Mouse (Mus musculus) olfactory bulb, adult 2 months (tissue): ENCODE measurements around the gene Zbtb7a.

Source experiments
- CTCF ChIP-seq: fragments of 200-500 bp; IDR thresholded peaks from 2 replicates; pipeline ENCODE4 v1.5.1; 2012; ENCODE audit warnings: low read depth, mild to moderate bottlenecking, low read length, moderate library complexity; ENCODE audit not compliant: insufficient read depth
- POLR2A ChIP-seq: fragments of 200-500 bp; IDR thresholded peaks from 2 replicates; pipeline ENCODE4 v1.6.1; 2012; ENCODE audit warnings: mild to moderate bottlenecking, low read depth, low read length, moderate library complexity; ENCODE audit not compliant: insufficient read depth

- TF ChIP-seq CTCF (no peak), POLR2A (no peak)
Measured at GRCm38 (mm10) chr10:81151261-81151660, 16.2 kb downstream of the Zbtb7a start.
